In genomic region chr16:48913206-48913605, GRCm38 (mm10) we compare ENCODE assay signal across 29 mouse cellular contexts. TPM values are rescaled to one million over a fixed set of nuclear protein-coding genes. Genes with fewer than 3 reads are reported as not detected.
A peak's percentile ranks its signal among the peaks of the same experiment; 100 is the strongest.
DNase-seq lines count a peak whose midpoint lies in the region; ATAC-seq and TF ChIP-seq lines count a peak whose summit lies in the region.
"Had no signal": no experiment of that assay in that cellular context is flagged by ENCODE, and none has a peak within 500 bp of the region (broad histone marks: within the 10 kb centered on the region; RNA-seq: fewer than 3 reads in every experiment).

No protein-coding gene starts in this region.

- no peak overlapping the region for H3K4me2 ChIP-seq in hindbrain, postnatal 0 days (ENCODE audit: low read depth, low read length)
- no peak overlapping the region for H3K4me2 ChIP-seq in kidney, embryonic 14.5 days (replicated peaks; ENCODE audit: low read depth, low read length)
- H3K4me2 ChIP-seq: embryonic facial prominence, embryonic 13.5 days; forebrain, embryonic 13.5 days; heart, embryonic 12.5 days; heart, embryonic 15.5 days; hindbrain, embryonic 14.5 days had no signal

- 99% methylated on average over 3 of the region's 3 CpGs for WGBS in hindbrain, postnatal 0 days
- WGBS in kidney, embryonic 14.5 days: 95% methylated on average over 3 of the region's 3 CpGs

- no peaks in the 10 kb centered on the region for H3K36me3 ChIP-seq in C2C12 (ENCODE audit: control insufficient read depth, insufficient read depth)
- no peaks in the 10 kb centered on the region for H3K36me3 ChIP-seq in hindbrain, postnatal 0 days (ENCODE audit: insufficient read depth, low read length)
- no peaks in the 10 kb centered on the region for H3K36me3 ChIP-seq in kidney, embryonic 14.5 days (ENCODE audit: control insufficient read depth, insufficient read depth, low read length)
- H3K36me3 ChIP-seq: embryonic facial prominence, embryonic 13.5 days; forebrain, embryonic 10.5 days; heart, embryonic 12.5 days; heart, embryonic 15.5 days had no signal

- H3K27ac ChIP-seq in hindbrain, postnatal 0 days: no peak overlapping the region
- no peak overlapping the region for H3K27ac ChIP-seq in kidney, embryonic 14.5 days (ENCODE audit: low read depth, low read length)
- H3K27ac ChIP-seq: embryonic facial prominence, embryonic 13.5 days; forebrain, embryonic 10.5 days; forebrain, embryonic 13.5 days; heart, embryonic 15.5 days; hindbrain, embryonic 14.5 days had no signal

- no peak overlapping the region for H3K4me3 ChIP-seq in C2C12 (ENCODE audit: insufficient read depth, poor library complexity, severe bottlenecking)
- no peak overlapping the region for H3K4me3 ChIP-seq in hindbrain, postnatal 0 days (ENCODE audit: low read length)
- H3K4me3 ChIP-seq in kidney, embryonic 14.5 days (ENCODE audit: low read length): no peak overlapping the region
- H3K4me3 ChIP-seq: embryonic facial prominence, embryonic 13.5 days; erythroblast, embryonic 14.5 days; forebrain, embryonic 10.5 days; forebrain, embryonic 13.5 days; heart, embryonic 12.5 days; heart, embryonic 15.5 days had no signal

- no peaks in the 10 kb centered on the region for H3K4me1 ChIP-seq in hindbrain, postnatal 0 days (ENCODE audit: insufficient read depth, low read length)
- no peaks in the 10 kb centered on the region for H3K4me1 ChIP-seq in kidney, embryonic 14.5 days (ENCODE audit: control insufficient read depth, insufficient read depth, low read length)
- H3K4me1 ChIP-seq: embryonic facial prominence, embryonic 13.5 days; forebrain, embryonic 10.5 days; forebrain, embryonic 13.5 days; heart, embryonic 12.5 days; heart, embryonic 15.5 days had no signal

- no peak for ATAC-seq in hindbrain, postnatal 0 days
- ATAC-seq in kidney, embryonic 14.5 days (ENCODE audit: low FRiP score, low TSS enrichment): no peak
- ATAC-seq: forebrain, embryonic 13.5 days; forebrain, embryonic 16.5 days; intestine, postnatal 0 days had no signal

- no peaks in the 10 kb centered on the region for H3K79me3 ChIP-seq in C2C12 (ENCODE audit: low read depth)

- TF ChIP-seq CTCF in C2C12 (IDR thresholded peaks at IDR 0.05; ENCODE audit: control insufficient read depth, insufficient read depth, insufficient read length): no peak
- no peak for TF ChIP-seq CTCF in hindbrain, postnatal 0 days (IDR thresholded peaks at IDR 0.05; ENCODE audit: low read depth)

- peak; percentile 77 for DNase-seq in 3T3-L1 (ENCODE audit: low read depth, low spot score)
- DNase-seq in fibroblast of lung, adult 2 months (ENCODE audit: low read depth): peak; percentile 1
- DNase-seq in hindbrain, postnatal 0 days (ENCODE audit: low spot score): no peak
- DNase-seq in left cerebral cortex, adult 18-20 months (ENCODE audit: low spot score in 2 of 2): no peak
- DNase-seq: adrenal gland, adult 2 months; adrenal gland, postnatal 14 days; cerebellum, adult 11 months; cerebellum, adult 2 months; cerebellum, adult 9-11 months; cerebellum, postnatal 25 days; gastrocnemius, postnatal 25 days; heart, adult 18-20 months; heart, postnatal 14 days; heart, postnatal 4 days had no signal

- H3ac ChIP-seq in C2C12 (ENCODE audit: control insufficient read depth, insufficient read length, low read depth): no peak overlapping the region

- H3K27me3 ChIP-seq in C2C12 (ENCODE audit: control insufficient read depth, insufficient read depth, insufficient read length): no peaks in the 10 kb centered on the region
- H3K27me3 ChIP-seq in hindbrain, postnatal 0 days (ENCODE audit: insufficient read depth, low read length): no peaks in the 10 kb centered on the region
- no peaks in the 10 kb centered on the region for H3K27me3 ChIP-seq in kidney, embryonic 14.5 days (ENCODE audit: control insufficient read depth, insufficient read depth, low read length)
- H3K27me3 ChIP-seq: embryonic facial prominence, embryonic 13.5 days; forebrain, embryonic 13.5 days; heart, embryonic 12.5 days; heart, embryonic 15.5 days had no signal

- H3K9me3 ChIP-seq in hindbrain, postnatal 0 days (ENCODE audit: low read length): no peaks in the 10 kb centered on the region
- no peaks in the 10 kb centered on the region for H3K9me3 ChIP-seq in kidney, embryonic 14.5 days (ENCODE audit: control insufficient read depth, low read length)
- H3K9me3 ChIP-seq: embryonic facial prominence, embryonic 13.5 days; forebrain, embryonic 10.5 days; forebrain, embryonic 13.5 days; heart, embryonic 12.5 days; heart, embryonic 15.5 days had no signal

- no peak overlapping the region for H3K9ac ChIP-seq in hindbrain, postnatal 0 days (replicated peaks; ENCODE audit: low read length)
- no peak overlapping the region for H3K9ac ChIP-seq in kidney, embryonic 14.5 days (ENCODE audit: low read depth, low read length)
- H3K9ac ChIP-seq: embryonic facial prominence, embryonic 13.5 days; forebrain, embryonic 13.5 days; heart, embryonic 12.5 days; heart, embryonic 15.5 days; hindbrain, embryonic 14.5 days had no signal

- H3K79me2 ChIP-seq in C2C12 (ENCODE audit: control insufficient read depth, insufficient read depth): no peaks in the 10 kb centered on the region

TF ChIP-seq in C2C12, 6 proteins besides CTCF, POLR2A, EP300 and RAD21:
- TF ChIP-seq MYOG (IDR thresholded peaks at IDR 0.05; ENCODE audit: control insufficient read depth, extremely low read depth, insufficient read length): no peak
- no peak for TF ChIP-seq USF1 (IDR thresholded peaks at IDR 0.05; ENCODE audit: low read depth)
- TF ChIP-seq CEBPB (IDR thresholded peaks at IDR 0.05; ENCODE audit: low read depth): peak; percentile 57
- TF ChIP-seq MAX (IDR thresholded peaks at IDR 0.05): no peak
- TF ChIP-seq FOSL1 (IDR thresholded peaks at IDR 0.05; ENCODE audit: insufficient read depth, low read length, poor library complexity, severe bottlenecking): peak; percentile 12
- TF ChIP-seq MYOD1 (IDR thresholded peaks at IDR 0.05; ENCODE audit: control insufficient read depth, insufficient read length, low read depth): no peak
TF ChIP-seq in C2C12: peak in this region for 2.

RNA-seq across cellular contexts. Expression of gene Retnlg, which starts 40.8 kb away (rescaled TPM):
- polyA plus RNA-seq in C2C12 (2012; fragmentation: generic; extraction: Trizol): not detected
- total RNA-seq in hindbrain, postnatal 0 days (2014; rRNA removed): not detected in 2 replicates
- 0.77 and 0.79 TPM in 2 replicates for polyA plus RNA-seq in hindbrain, postnatal 0 days (2015; fragmentation: Nextera tagmentation; extraction: Ambion mirVana)
- not detected in 2 replicates for polyA plus RNA-seq in kidney, embryonic 14.5 days (2014; fragmentation: Nextera tagmentation; extraction: Ambion mirVana)
- not detected for total RNA-seq in left cerebral cortex, adult 18-20 months (2021)
- total RNA-seq: ES-E14; gastrocnemius, adult 8-10 months; gastrocnemius, postnatal 25 days; heart, adult 18-20 months had no signal
- polyA plus RNA-seq: adrenal gland, adult 2 months; embryonic facial prominence, embryonic 13.5 days; erythroblast, embryonic 14.5 days; forebrain, embryonic 10.5 days; forebrain, embryonic 13.5 days; forebrain, embryonic 16.5 days; heart, embryonic 12.5 days; hindbrain, embryonic 11.5 days; intestine, embryonic 14.5 days had no signal

Comparison
In these comparisons a context has a peak if more than half of its experiments do, and no peak if none do; other contexts are left out.
1. DNase-seq: peak in 3T3-L1 (single experiment) and fibroblast of lung, adult 2 months (single experiment); none in hindbrain, postnatal 0 days (single experiment) and left cerebral cortex, adult 18-20 months (0 of 2).